Mouse (Mus musculus) kidney, adult 9 months (tissue): ENCODE measurements around the gene Fam227a.
"Not testable (repeated sequence)": the region's sequence is repeated elsewhere in the genome, so short reads cannot be mapped to it uniquely, and the experiment has no call there.

Source experiments
- DNase-seq: peaks from one replicate; pipeline ENCODE4 v3.0.0; 2022

Gene Fam227a

GRCm38 (mm10) chr15:79683707-79684465 is 25.1 kb upstream of the Fam227a start:
- DNase-seq = no peak

- peak; percentile 45 for DNase-seq
These were observed 24.4 kb upstream of the Fam227a start for GRCm38 (mm10) chr15:79683146-79683545.

- DNase-seq = peak; percentile 57
These were observed 23.2 kb upstream of the Fam227a start for GRCm38 (mm10) chr15:79681973-79682372.

DNA sequence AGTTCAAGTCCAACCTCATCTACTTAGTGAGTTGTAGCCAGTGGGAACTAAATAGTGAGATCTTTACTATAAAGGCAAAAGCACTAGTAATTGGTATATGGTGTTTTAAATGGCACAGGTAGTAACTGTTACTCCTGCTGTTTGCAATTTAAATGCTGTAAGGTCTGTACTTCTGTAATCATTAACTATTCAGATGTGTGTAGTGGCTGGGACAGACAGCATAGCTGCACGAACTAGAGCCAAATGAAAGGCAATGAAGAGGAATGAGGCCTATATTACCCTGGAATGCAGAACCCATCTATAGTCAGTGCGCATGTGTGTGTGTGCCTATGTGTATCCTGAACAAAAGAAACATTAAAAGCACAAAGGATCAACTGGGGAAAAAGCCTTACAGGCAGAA is 19.2 kb upstream of the Fam227a start:
- no peak for DNase-seq

DNA sequence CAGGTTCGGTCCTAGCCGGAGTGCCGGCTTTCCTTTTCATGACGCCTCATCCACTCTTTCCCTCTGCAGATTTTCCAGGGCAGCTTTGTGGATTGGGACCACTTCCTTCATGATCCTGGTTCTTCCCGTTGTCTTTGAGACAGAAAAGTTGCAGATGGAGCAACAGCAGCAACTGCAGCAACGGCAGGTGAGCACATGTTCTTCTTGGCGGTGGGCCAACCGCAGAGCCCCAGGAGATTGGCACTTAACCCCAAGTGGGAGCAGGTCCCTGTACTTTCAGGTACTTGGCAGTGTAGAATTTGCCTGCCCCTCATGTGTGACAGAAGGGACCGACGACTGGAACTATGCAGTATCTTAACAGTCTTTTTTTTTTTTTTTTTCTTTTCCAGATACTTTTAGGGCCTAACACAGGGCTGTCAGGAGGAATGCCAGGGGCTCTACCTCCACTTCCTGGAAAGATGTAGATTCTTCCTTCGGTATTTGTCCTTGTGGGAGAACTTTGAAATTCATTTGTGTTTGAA is 13.1 kb upstream of the Fam227a start:
- DNase-seq = not testable (repeated sequence)

DNA sequence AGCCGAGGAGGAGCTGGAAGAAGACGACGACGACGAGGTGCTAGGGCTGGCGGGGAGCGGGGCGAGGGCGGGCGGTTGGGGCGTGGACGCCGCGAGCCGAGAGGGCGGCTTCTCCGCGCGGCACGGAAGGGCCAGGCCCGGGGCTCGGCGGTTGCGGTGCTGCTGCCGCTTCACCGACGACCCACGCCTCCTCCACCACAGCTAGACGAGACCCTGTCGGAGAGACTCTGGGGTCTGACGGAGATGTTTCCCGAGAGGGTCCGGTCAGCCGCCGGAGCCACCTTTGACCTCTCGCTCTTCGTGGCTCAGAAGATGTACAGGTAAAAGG is 12.2 kb upstream of the Fam227a start:
- no peak for DNase-seq

- peak; percentile 91 for DNase-seq
These were observed 11.7 kb upstream of the Fam227a start, which contains the start of gene Tomm22 for GRCm38 (mm10) chr15:79670249-79670971. TSS of gene Tomm22 (plus strand) at chr15:79670861.

DNA sequence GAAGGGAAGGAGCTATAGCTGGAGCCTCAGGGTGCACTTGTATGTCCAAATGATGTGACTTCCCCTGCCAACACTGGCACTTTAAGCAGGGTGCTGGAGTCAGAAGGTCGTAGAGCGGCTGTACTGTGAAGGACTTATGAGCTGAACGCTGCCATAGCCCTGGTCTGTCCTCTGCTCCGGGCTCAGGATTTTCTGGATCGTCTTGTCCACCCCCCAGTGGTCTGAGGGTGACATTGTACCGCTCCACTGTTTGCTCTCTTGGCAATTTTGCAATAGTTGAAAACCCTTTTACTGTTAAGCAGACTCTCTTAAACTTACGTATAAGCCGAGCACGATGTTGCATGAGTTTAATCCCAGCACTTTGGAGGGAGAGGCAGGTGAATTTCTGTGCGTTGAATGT is 10.4 kb upstream of the Fam227a start:
- DNase-seq = no peak

- no peak for DNase-seq
These were observed 5.9 kb upstream of the Fam227a start for GRCm38 (mm10) chr15:79664666-79665065.

- peak; percentile 51 for DNase-seq
These were observed 3.1 kb upstream of the Fam227a start for GRCm38 (mm10) chr15:79661852-79662251.

- DNase-seq = peak; percentile 91
These were observed 772 bp downstream of the Fam227a start for GRCm38 (mm10) chr15:79657837-79658530.

DNA sequence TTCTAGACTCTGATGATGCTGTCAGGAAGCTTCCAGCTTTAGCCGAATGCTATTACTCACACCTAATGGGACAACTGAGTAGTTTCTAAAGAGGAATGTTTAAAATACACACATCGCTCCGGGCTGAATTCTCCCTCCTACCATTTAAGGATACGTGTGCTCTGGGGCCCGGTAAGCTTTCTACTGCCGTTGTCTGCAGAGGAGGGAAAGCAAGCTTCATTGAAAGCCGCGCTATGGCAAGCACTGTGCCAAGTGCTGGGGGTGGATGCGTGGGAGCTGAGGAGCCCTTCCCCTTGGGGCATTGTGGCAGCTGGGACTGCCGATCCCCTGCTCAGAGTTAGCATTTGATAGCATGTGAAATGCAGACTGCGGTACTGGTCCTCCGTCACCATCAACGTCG is 2.3 kb downstream of the Fam227a start:
- no peak for DNase-seq

- DNase-seq = no peak
These were observed 7.3 kb downstream of the Fam227a start for GRCm38 (mm10) chr15:79651481-79651880.

- DNase-seq = peak; percentile 33
These were observed 8.2 kb downstream of the Fam227a start for GRCm38 (mm10) chr15:79650569-79650968.

GRCm38 (mm10) chr15:79648130-79648529 is 10.6 kb downstream of the Fam227a start:
- no peak for DNase-seq

DNA sequence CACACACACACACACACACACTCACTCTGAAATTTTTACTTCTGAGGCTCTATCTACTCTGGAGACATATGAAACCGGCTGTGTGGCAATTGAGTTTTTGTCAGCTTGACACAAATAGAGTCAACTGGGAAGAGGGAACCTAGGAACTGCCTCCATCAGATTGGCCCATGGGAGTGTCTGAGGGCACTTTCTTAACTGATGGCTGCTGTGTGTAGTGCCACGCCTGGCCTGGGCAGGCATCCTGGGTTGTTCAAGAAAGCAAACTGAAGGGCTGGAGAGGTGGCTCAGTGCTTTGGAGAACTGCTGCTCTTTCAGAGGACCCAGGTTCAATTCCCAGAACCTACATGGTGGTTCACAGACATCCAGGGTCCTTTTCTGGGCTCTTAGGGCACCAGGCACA is 13.3 kb downstream of the Fam227a start:
- no peak for DNase-seq

GRCm38 (mm10) chr15:79641135-79641817 is 17.5 kb downstream of the Fam227a start:
- DNase-seq = no peak

- DNase-seq = no peak
These were observed 28.3 kb downstream of the Fam227a start for GRCm38 (mm10) chr15:79630471-79630870.

- DNase-seq = no peak
These were observed 38.9 kb downstream of the Fam227a start for GRCm38 (mm10) chr15:79619770-79620414.

DNA sequence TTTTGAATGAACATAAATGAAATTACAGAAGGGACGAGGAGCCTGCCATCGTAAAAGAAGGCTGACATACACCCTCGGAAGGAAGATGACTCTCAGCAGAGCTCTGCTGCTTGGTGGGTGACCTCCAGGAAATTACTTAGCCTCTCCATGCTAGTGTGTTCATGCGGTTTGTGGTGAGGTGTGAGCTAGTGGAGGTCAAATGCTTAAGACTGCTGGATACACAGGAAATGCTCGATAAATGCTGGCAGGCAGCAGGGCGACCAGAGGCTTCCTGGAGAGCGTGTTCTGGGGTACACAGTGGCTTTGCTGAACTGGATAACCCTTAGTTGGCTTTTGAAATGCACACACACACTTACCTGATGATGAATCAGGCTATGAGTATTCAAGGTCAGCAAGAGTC is 40.3 kb downstream of the Fam227a start:
- no peak for DNase-seq

DNA sequence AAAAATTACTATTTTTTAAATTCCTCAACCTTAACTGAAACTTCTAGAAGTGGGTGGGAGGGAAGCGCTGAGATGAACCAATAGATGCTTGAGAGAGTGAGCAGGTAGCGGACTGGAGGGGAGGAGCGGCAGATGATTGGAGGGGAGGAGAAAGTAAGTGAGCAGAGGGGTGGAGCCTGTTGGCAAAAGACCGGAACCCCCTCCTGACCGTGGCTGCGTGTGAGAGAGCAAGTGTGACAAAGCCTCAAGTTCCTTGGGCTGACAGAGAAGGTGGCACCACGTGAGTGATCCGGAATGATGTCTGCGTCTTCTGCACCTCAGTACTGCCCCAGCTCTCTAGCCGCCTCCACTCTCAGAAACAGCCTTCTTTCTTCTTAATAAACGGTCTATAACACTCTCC is 41.6 kb downstream of the Fam227a start:
- no peak for DNase-seq

DNA sequence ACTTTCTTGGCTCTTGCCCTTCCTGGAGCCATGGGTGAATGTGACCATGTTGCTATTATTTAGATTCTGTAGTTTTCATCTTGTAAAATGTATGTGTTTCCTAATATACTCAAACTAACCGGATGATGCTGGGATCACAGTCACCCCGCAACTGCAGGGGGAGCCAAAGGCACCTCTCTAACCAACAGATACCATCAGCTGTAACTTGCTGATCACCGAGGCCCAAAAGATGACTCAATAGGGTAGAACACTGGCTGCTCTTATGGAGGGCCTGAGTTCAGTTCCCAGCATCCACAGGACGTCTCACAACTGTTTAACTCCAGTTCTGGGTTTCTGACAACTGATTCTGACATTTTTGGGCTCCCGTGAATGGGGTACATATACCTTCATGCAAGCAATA is 42.0 kb downstream of the Fam227a start:
- DNase-seq = no peak
